Mouse (Mus musculus) hindbrain, embryonic 14.5 days (tissue): ENCODE results near the gene Spdl1. TPM values are rescaled to one million over a fixed set of nuclear protein-coding genes. Genes with fewer than 3 reads are reported as not detected.

Experiments
- ATAC-seq: fragments of 200-750 bp; cut with Nextera tagmentation; 2 replicates; pipeline ENCODE4 v1.8.0; 2017; ENCODE audit warnings: moderate number of reproducible peaks, mild to moderate bottlenecking, moderate TSS enrichment, moderate library complexity; ENCODE audit not compliant: low FRiP score
- DNase-seq: peaks from one replicate; pipeline ENCODE4 v3.0.0-alpha.2; 2015; ENCODE audit warnings: low spot score
- H3K27ac ChIP-seq: fragments of 300-500 bp; sonication (generic); 2 replicates; pipeline ENCODE4 v1.5.1; 2014; ENCODE audit warnings: mild to moderate bottlenecking, moderate library complexity
- H3K27me3 ChIP-seq: fragments of 300-500 bp; sonication (generic); 2 replicates; pipeline ENCODE4 v1.6.1; 2014; ENCODE audit warnings: mild to moderate bottlenecking, low read length, mixed read lengths; ENCODE audit not compliant: control insufficient read depth, insufficient read depth
- H3K36me3 ChIP-seq: fragments of 300-500 bp; sonication (generic); replicated peaks from 2 replicates; pipeline ENCODE4 v1.6.1; 2014; ENCODE audit not compliant: control insufficient read depth, insufficient read depth
- H3K4me1 ChIP-seq: fragments of 300-500 bp; sonication (generic); replicated peaks from 2 replicates; pipeline ENCODE4 v1.6.1; 2014; ENCODE audit warnings: antibody characterized with exemption, low read length, mixed read lengths; ENCODE audit not compliant: control insufficient read depth, insufficient read depth
- H3K4me2 ChIP-seq: fragments of 300-500 bp; sonication (generic); replicated peaks from 2 replicates; pipeline ENCODE4 v1.6.1; 2014; ENCODE audit warnings: mild to moderate bottlenecking, moderate library complexity
- H3K4me3 ChIP-seq: fragments of 300-500 bp; sonication (generic); replicated peaks from 2 replicates; pipeline ENCODE4 v1.5.1; 2014; ENCODE audit warnings: mild to moderate bottlenecking, low read length
- H3K9ac ChIP-seq: fragments of 300-500 bp; sonication (generic); 2 replicates; pipeline ENCODE4 v1.6.1; 2014
- H3K9me3 ChIP-seq: fragments of 300-500 bp; sonication (generic); 2 replicates; pipeline ENCODE4 v1.6.1; 2016; ENCODE audit warnings: low read length; ENCODE audit not compliant: control insufficient read depth
- WGBS: fragments of 180-500 bp; shearing (Covaris S2); extraction: QIAGEN DNeasy Blood & Tissue Kit; methylation state at CpG from one replicate; pipeline ENCODE4 v1.1.7; 2014; 5-methylcytosine and 5-hydroxymethylcytosine counted together
- polyA plus RNA-seq: library from polyadenylated mRNA; unstranded; fragments of >200 nt; fragmentation: Nextera tagmentation; extraction: Ambion mirVana; gene quantifications from 2 replicates; pipeline ENCODE4 v1.2.1, GENCODE M21; 2014

Spdl1 gene
- polyA plus RNA-seq, 1 experiment from 2014 or later = 3.2 TPM

DNA sequence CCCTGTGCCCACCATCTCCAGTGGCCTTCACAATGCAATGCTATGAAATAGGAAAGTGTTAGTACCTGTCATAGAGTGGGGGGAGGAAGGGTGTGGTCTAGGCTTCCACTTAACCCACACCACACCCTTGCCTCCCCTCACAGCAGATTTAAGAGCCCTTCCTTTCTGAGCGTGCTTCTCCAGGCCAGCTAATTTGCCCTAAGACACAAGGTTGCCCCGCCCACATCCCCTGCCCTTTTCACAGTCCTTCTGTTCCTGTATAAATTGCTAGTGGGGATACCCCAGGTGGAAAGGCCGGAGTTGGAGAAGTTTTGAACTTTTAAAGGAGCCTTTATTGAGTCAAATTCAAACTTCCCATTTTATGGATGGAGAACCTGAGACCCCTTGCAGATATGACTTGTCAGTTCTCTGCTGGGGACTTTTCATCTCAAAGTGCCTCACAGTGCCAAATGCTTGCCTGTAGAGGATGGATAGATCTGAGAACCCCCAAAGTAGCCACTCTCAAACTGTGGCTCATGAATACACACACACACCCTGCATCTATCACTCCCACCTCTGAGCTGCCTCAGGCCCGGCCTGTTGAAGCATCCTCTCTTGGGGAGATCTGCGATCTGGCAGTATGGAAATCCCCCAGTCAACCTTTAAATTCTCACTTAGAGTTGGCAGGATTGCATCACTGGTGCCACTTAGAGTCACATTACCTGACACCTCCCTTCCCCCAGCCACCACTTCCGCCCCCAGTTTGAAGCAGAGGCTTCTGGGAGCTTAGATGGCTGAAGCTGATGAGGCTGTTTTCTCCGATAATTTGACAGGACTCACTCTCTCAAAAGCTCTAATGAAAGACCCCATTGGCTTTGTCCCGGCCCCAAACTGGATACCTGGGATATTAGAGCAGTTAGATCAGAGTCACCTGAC, 50.7 kb downstream of the Spdl1 start:
- Histone ChIP-seq H3K27ac (no peak overlapping the region), H3K9ac (no peak overlapping the region), H3K27me3 (no peaks in the 10 kb centered on the region), H3K4me2 (no peak overlapping the region), H3K4me3 (no peak overlapping the region), H3K9me3 (no peaks in the 10 kb centered on the region), H3K4me1 (no peaks in the 10 kb centered on the region), H3K36me3 (no peaks in the 10 kb centered on the region)
- ATAC-seq = no peak
- 87% methylated on average over 8 of the region's 8 CpGs for WGBS
- DNase-seq = no peak

DNA sequence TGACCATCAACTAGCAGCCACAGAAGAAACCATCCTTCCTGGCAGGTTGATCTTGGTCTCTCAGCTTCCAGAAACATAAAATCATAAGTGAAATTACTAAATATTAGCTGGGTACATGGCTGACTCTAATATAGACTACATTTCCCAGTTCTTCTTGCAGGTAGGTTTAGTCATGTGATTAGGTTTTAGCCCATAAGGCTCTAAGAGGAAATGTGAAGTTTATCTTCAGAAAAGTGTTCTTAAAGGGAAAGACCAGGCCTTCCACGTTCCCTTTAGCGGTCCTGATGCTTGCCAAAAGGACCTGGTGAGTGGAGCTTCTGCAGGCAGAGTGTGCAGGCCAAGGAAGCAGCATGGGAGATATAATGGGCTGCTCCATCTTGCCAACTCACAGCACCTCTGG, 52.7 kb downstream of the Spdl1 start:
- Histone ChIP-seq H3K4me3 (no peak overlapping the region), H3K9ac (no peak overlapping the region), H3K36me3 (no peaks in the 10 kb centered on the region), H3K27ac (no peak overlapping the region), H3K9me3 (no peaks in the 10 kb centered on the region), H3K4me2 (no peak overlapping the region), H3K27me3 (no peaks in the 10 kb centered on the region), H3K4me1 (no peaks in the 10 kb centered on the region)
- 92% methylated on average over 2 of the region's 2 CpGs for WGBS
- DNase-seq (no peak), ATAC-seq (no peak)

DNA sequence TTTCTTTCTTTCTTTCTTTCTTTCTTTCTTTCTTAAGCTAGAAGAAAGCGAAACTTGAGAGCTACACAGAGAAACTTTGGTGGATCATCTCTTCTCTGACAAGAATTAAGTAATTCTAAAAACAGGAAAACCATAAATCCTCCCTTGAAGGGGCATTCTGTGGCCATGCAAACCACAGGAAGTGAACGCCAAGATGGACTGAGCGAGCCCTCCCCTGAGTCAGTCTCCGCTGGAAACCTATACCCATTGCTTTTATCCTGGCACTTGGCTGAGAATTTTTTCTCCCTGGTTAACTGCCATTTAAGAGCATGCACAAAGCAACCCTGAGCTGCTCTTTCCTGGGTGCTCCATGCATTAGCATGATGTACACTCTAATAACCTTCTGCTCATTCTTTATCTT, 53.5 kb downstream of the Spdl1 start:
- H3K36me3 ChIP-seq = no peaks in the 10 kb centered on the region
- WGBS = 92% methylated on average over 4 of the region's 4 CpGs
- no peaks in the 10 kb centered on the region for H3K9me3 ChIP-seq
- H3K27ac ChIP-seq = no peak overlapping the region
- H3K9ac ChIP-seq = no peak overlapping the region
- H3K4me2 ChIP-seq = no peak overlapping the region
- no peak for ATAC-seq
- H3K4me1 ChIP-seq = no peaks in the 10 kb centered on the region
- H3K27me3 ChIP-seq = no peaks in the 10 kb centered on the region
- H3K4me3 ChIP-seq = no peak overlapping the region
- no peak for DNase-seq

DNA sequence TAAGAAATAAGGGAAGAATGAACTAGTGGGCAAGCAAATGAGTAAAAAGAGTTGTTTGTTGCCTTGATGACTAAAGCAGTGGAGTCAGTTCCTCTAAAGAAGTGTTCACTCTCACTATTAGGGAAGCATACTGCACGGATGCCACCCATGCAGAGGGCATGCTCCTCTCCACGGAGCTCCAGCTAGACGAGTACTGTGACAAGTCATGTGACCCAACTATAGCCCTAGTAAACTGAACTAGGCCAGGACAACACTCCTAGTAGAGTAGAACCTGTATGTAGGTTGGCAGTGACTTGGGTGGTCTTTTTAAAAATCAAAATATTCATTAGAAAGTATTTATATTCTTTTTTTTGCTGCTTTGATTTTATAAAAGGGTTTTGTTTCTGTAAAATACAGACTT, 55.1 kb downstream of the Spdl1 start:
- WGBS = 81% methylated on average over 3 of the region's 3 CpGs
- Histone ChIP-seq H3K27ac (no peak overlapping the region), H3K36me3 (no peaks in the 10 kb centered on the region), H3K4me3 (no peak overlapping the region), H3K4me2 (no peak overlapping the region), H3K9me3 (no peaks in the 10 kb centered on the region), H3K9ac (no peak overlapping the region), H3K27me3 (no peaks in the 10 kb centered on the region), H3K4me1 (no peaks in the 10 kb centered on the region)
- ATAC-seq (no peak), DNase-seq (no peak)

DNA sequence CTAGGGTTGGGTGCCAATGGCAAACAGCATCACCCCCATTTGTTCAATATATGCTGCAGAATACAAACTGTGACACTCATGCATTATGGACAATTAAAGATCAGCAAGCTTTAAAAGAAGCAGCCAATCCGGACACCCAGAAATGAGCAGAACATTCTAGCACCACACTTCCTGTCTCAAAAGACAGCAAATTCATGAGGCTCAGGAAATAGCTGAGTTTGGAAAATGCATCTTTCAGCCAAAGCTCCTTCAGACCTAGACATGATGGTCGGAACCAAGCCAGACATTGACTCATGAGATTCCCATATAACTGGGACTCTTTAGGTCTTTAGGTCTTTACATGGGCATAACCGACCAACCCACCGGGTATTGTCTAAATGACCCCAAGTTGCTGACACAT, 55.9 kb downstream of the Spdl1 start:
- Histone ChIP-seq H3K4me1 (no peaks in the 10 kb centered on the region), H3K27ac (no peak overlapping the region), H3K9me3 (no peaks in the 10 kb centered on the region), H3K36me3 (no peaks in the 10 kb centered on the region), H3K4me3 (no peak overlapping the region), H3K4me2 (no peak overlapping the region), H3K27me3 (no peaks in the 10 kb centered on the region), H3K9ac (no peak overlapping the region)
- no peak for DNase-seq
- WGBS = 86% methylated on average over 4 of the region's 4 CpGs
- no peak for ATAC-seq

DNA sequence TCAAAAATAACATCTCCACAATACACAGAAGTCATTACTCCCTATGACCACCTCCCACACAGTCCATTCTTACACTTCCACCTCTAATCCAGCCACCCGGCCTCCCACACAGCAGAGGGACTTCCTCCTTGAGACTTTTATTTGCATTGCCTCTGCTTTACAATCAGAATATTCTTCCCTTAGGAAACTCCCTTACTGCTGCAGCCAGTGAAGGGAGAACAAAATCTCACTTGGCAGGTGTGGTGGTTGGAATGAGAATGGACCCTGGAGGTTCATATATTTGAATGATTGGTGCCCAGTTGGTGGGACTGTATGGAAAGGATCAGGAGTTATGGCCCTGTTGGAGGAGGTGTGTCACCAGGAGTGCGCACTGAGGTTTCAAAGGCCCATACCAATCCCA, 57.4 kb downstream of the Spdl1 start:
- Histone ChIP-seq H3K9ac (no peak overlapping the region), H3K27me3 (no peaks in the 10 kb centered on the region), H3K9me3 (no peaks in the 10 kb centered on the region), H3K36me3 (no peaks in the 10 kb centered on the region), H3K4me3 (no peak overlapping the region), H3K4me2 (no peak overlapping the region), H3K27ac (no peak overlapping the region), H3K4me1 (no peaks in the 10 kb centered on the region)
- ATAC-seq (no peak), DNase-seq (no peak)
- WGBS = 88% methylated on average over 2 of the region's 2 CpGs

DNA sequence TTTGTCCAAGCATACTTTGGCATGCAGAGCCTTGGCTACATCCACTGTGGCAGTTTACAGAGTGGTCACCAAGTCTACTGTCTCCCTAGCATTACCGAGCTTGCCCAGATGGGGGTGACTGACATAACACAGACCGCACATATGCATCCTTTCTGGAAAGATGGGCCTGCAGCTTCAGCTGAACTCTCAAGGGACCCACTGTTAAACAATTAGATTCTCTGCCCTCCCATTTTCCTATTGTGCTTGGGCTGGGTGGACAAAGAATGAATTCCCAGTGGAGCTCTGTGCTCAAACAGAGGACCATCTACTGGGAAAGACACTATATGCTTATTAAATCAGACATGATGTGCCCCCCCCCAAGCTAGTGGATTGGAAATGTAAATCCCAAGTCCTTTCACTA, 58.8 kb downstream of the Spdl1 start:
- ATAC-seq = no peak
- no peak overlapping the region for H3K27ac ChIP-seq
- 44% methylated on average over 2 of the region's 2 CpGs for WGBS

DNA sequence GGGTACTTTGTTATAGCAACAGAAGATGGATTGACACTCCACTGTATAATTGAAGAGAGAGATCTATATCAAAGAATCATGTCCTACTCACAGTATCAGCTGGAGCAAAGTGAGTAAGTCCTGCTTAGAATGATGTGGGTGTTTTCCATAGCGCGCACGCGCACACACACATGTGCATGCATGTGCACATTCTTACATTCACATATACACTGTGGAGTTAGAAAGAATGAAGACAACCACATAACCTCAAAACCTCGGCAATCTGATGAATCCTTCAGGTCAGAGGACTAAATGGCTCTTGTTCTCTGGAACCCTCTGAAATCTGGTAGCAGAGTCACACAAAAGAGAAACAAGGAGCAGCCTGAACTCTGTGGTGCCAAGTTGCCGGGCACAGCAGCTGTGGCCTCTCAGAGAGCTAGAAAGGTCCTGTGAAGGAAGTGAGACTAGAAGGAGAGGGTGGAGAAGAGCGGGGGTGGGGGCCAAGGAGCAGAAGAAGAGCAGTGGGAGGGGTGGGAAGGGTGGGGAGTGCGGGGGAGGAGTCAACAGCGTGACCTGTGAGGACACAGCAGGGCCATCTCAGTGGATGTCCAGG, 60.0 kb downstream of the Spdl1 start:
- no peak overlapping the region for H3K27ac ChIP-seq
- no peaks in the 10 kb centered on the region for H3K9me3 ChIP-seq
- H3K4me3 ChIP-seq = no peak overlapping the region
- no peak for ATAC-seq
- no peak overlapping the region for H3K9ac ChIP-seq
- H3K27me3 ChIP-seq = no peaks in the 10 kb centered on the region
- WGBS = 96% methylated on average over 9 of the region's 9 CpGs
- DNase-seq = no peak
- no peaks in the 10 kb centered on the region for H3K36me3 ChIP-seq
- H3K4me1 ChIP-seq = no peaks in the 10 kb centered on the region
- no peak overlapping the region for H3K4me2 ChIP-seq

More for the DNA sequence above, 58.8 kb downstream of the Spdl1 start:
- H3K9ac ChIP-seq = no peak overlapping the region
- H3K4me1 ChIP-seq = no peaks in the 10 kb centered on the region
- no peak for DNase-seq
- H3K36me3 ChIP-seq = no peaks in the 10 kb centered on the region
- H3K4me3 ChIP-seq = no peak overlapping the region
- no peak overlapping the region for H3K4me2 ChIP-seq
- H3K9me3 ChIP-seq = no peaks in the 10 kb centered on the region
- no peaks in the 10 kb centered on the region for H3K27me3 ChIP-seq

DNA sequence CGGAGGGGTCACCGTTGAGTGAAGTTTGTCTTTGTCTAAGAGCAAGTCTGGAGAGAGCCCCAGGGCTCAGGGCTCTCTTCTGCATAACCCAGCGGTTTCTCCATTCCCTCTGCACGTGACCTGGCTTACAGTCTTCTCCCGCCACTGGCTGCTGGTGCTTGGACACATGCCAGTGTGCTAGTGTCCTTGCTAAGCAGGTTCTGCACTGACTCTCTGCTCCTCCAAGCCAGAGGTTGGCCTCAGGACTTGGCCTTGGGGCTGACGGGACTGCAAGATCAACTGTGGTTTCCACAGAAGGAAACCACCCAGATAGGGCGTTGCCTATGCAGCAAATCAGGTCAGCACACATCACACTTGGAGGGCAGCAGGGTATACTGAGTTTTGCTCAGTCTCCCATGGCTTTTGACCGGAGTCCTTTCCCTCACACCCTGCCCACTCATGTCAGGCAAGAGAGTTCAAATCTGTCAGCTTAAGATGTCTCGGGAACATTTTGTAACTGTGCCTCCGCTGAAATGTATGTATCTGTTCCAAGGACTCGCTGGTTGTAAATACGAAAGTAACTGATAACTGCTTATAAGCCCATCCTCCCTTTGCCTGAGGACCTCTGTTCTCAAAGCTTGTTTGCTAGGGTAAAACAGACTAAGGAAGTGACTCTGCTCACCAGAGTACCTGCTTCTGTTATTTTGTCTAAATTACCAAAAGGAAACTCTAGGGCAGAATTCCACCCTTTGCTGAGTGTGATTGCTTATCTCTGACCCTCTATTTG, 62.0 kb downstream of the Spdl1 start:
- ATAC-seq = no peak
- H3K9me3 ChIP-seq = no peaks in the 10 kb centered on the region
- no peak overlapping the region for H3K27ac ChIP-seq
- DNase-seq = no peak
- WGBS = 64% methylated on average over 12 of the region's 12 CpGs
- H3K4me2 ChIP-seq = no peak overlapping the region
- no peaks in the 10 kb centered on the region for H3K36me3 ChIP-seq
- no peaks in the 10 kb centered on the region for H3K4me1 ChIP-seq
- no peak overlapping the region for H3K4me3 ChIP-seq
- no peaks in the 10 kb centered on the region for H3K27me3 ChIP-seq
- no peak overlapping the region for H3K9ac ChIP-seq
